In the genomic region with DNA sequence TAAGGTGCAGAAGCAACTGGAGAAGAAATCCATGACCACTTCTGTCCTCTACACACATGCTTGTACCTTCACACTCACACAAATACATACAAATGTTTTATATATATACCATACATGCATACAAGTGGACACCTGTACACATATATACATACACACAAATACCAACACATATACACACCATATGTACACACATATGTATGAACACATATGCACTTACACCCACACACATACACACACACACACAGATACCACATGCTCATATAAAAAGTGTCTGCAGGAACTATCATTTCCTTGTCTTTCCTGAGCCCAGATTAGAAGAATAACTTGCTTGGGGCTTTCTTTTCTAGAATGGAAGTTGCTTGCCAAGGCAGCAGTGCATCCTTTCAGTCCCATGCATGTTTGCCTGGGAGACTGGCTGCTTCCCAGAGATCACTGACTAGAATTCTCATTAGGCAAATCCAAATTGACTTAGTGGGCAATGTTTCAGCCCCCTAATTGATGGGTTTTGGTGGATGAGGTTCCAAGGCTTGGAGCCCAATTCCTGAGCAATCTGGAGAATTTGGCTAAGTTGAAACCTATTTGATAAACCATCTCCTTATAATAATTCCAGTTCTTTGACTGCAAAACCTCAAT, we compare ENCODE assay signal across 18 mouse cellular contexts.
DNase-seq lines count a peak whose midpoint lies in the region; ATAC-seq and TF ChIP-seq lines count a peak whose summit lies in the region.
"Had no signal": no experiment of that assay in that cellular context is flagged by ENCODE, and none has a peak within 500 bp of the region (broad histone marks: within the 10 kb centered on the region; RNA-seq: fewer than 3 reads in every experiment).

No protein-coding gene starts in this region.

- no peak overlapping the region for H3K4me3 ChIP-seq in hindbrain, postnatal 0 days (ENCODE audit: low read length)
- no peak overlapping the region for H3K4me3 ChIP-seq in hindbrain, embryonic 11.5 days (ENCODE audit: low read depth, low read length)
- H3K4me3 ChIP-seq in kidney, embryonic 14.5 days (ENCODE audit: low read length) = no peak overlapping the region
- H3K4me3 ChIP-seq: embryonic facial prominence, embryonic 13.5 days; intestine, embryonic 15.5 days; limb, embryonic 13.5 days; myocyte had no signal

- H3K4me2 ChIP-seq in hindbrain, postnatal 0 days (ENCODE audit: low read depth, low read length) = no peak overlapping the region
- H3K4me2 ChIP-seq in hindbrain, embryonic 11.5 days (replicated peaks; ENCODE audit: low read depth, low read length) = no peak overlapping the region
- H3K4me2 ChIP-seq in kidney, embryonic 14.5 days (replicated peaks; ENCODE audit: low read depth, low read length) = no peak overlapping the region
- H3K4me2 ChIP-seq: embryonic facial prominence, embryonic 13.5 days; intestine, embryonic 15.5 days; limb, embryonic 13.5 days had no signal

- no peaks in the 10 kb centered on the region for H3K27me3 ChIP-seq in hindbrain, postnatal 0 days (ENCODE audit: insufficient read depth, low read length)
- H3K27me3 ChIP-seq in hindbrain, embryonic 11.5 days (ENCODE audit: control insufficient read depth, insufficient read depth, low read length) = no peaks in the 10 kb centered on the region
- H3K27me3 ChIP-seq in kidney, embryonic 14.5 days (ENCODE audit: control insufficient read depth, insufficient read depth, low read length) = no peaks in the 10 kb centered on the region
- H3K27me3 ChIP-seq: embryonic facial prominence, embryonic 13.5 days; intestine, embryonic 15.5 days; limb, embryonic 13.5 days had no signal

- H3K9ac ChIP-seq in hindbrain, postnatal 0 days (replicated peaks; ENCODE audit: low read length) = no peak overlapping the region
- H3K9ac ChIP-seq in hindbrain, embryonic 11.5 days (ENCODE audit: low read depth, low read length) = no peak overlapping the region
- no peak overlapping the region for H3K9ac ChIP-seq in kidney, embryonic 14.5 days (ENCODE audit: low read depth, low read length)
- H3K9ac ChIP-seq: embryonic facial prominence, embryonic 13.5 days; intestine, embryonic 15.5 days; limb, embryonic 13.5 days had no signal

- no peak overlapping the region for H3K27ac ChIP-seq in hindbrain, postnatal 0 days
- H3K27ac ChIP-seq in hindbrain, embryonic 11.5 days (ENCODE audit: low read depth, low read length) = no peak overlapping the region
- no peak overlapping the region for H3K27ac ChIP-seq in kidney, embryonic 14.5 days (ENCODE audit: low read depth, low read length)
- H3K27ac ChIP-seq: embryonic facial prominence, embryonic 13.5 days; intestine, embryonic 15.5 days; limb, embryonic 13.5 days had no signal

- no peak for ATAC-seq in cerebellum, adult (ENCODE audit: insufficient number of reproducible peaks, low FRiP score, low TSS enrichment)
- ATAC-seq in hindbrain, postnatal 0 days = 0 out of 2 replicates have a peak, but pooled peaks have one; percentile 47
- no peak for ATAC-seq in hindbrain, embryonic 11.5 days (ENCODE audit: low FRiP score)
- ATAC-seq in kidney, embryonic 14.5 days (ENCODE audit: low FRiP score, low TSS enrichment) = no peak
- ATAC-seq: intestine, embryonic 15.5 days had no signal

- H3K9me3 ChIP-seq in hindbrain, postnatal 0 days (ENCODE audit: low read length) = no peaks in the 10 kb centered on the region
- H3K9me3 ChIP-seq in hindbrain, embryonic 11.5 days (ENCODE audit: control insufficient read depth, low read length) = no peaks in the 10 kb centered on the region
- no peaks in the 10 kb centered on the region for H3K9me3 ChIP-seq in kidney, embryonic 14.5 days (ENCODE audit: control insufficient read depth, low read length)
- H3K9me3 ChIP-seq: embryonic facial prominence, embryonic 13.5 days; intestine, embryonic 15.5 days; limb, embryonic 13.5 days had no signal

- TF ChIP-seq CTCF in hindbrain, postnatal 0 days (IDR thresholded peaks at IDR 0.05; ENCODE audit: low read depth) = no peak

- no peaks in the 10 kb centered on the region for H3K4me1 ChIP-seq in hindbrain, postnatal 0 days (ENCODE audit: insufficient read depth, low read length)
- no peaks in the 10 kb centered on the region for H3K4me1 ChIP-seq in hindbrain, embryonic 11.5 days (replicated peaks; ENCODE audit: control insufficient read depth, insufficient read depth, low read length)
- H3K4me1 ChIP-seq in kidney, embryonic 14.5 days (ENCODE audit: control insufficient read depth, insufficient read depth, low read length) = no peaks in the 10 kb centered on the region
- H3K4me1 ChIP-seq: embryonic facial prominence, embryonic 13.5 days; intestine, embryonic 15.5 days; limb, embryonic 13.5 days had no signal

- DNase-seq in cerebellum, postnatal 14 days = peak; percentile 51 to 62
- DNase-seq in hindbrain, postnatal 0 days (ENCODE audit: low spot score) = peak; percentile 78
- DNase-seq in hindbrain, embryonic 11.5 days (ENCODE audit: low spot score) = no peak
- peak; percentile 4 for DNase-seq in right cerebral cortex, postnatal 4 days
- no peak for DNase-seq in right cerebral cortex, postnatal 25 days
- DNase-seq in B cell, adult 2 months = no peak
- DNase-seq: cerebellum, postnatal 36 days; gastrocnemius, postnatal 10 days; heart, postnatal 14 days; kidney, postnatal 10 days; right cerebral cortex, postnatal 14 days; thymus, adult 2 months had no signal

- H3K36me3 ChIP-seq in hindbrain, postnatal 0 days (ENCODE audit: insufficient read depth, low read length) = no peaks in the 10 kb centered on the region
- H3K36me3 ChIP-seq in hindbrain, embryonic 11.5 days (ENCODE audit: control insufficient read depth, insufficient read depth, low read length) = no peaks in the 10 kb centered on the region
- no peaks in the 10 kb centered on the region for H3K36me3 ChIP-seq in kidney, embryonic 14.5 days (ENCODE audit: control insufficient read depth, insufficient read depth, low read length)
- H3K36me3 ChIP-seq: embryonic facial prominence, embryonic 13.5 days; intestine, embryonic 15.5 days; limb, embryonic 13.5 days had no signal

Comparison
In these comparisons a context has a peak if more than half of its experiments do, and no peak if none do; other contexts are left out.
1. DNase-seq: peak in cerebellum, postnatal 14 days (2 of 2), hindbrain, postnatal 0 days (single experiment) and right cerebral cortex, postnatal 4 days (single experiment); none in hindbrain, embryonic 11.5 days (single experiment), right cerebral cortex, postnatal 25 days (single experiment) and B cell, adult 2 months (0 of 2).